Mouse (Mus musculus) bone marrow macrophage, adult 2 months (primary cell): ENCODE results near the gene Arhgef28.

ENCODE experiments used
- CTCF ChIP-seq: IDR thresholded peaks from 2 replicates; pipeline ENCODE4 v1.5.1; 2012; ENCODE audit warnings: low read depth, mild to moderate bottlenecking, low read length, moderate library complexity
- POLR2A ChIP-seq: IDR thresholded peaks from 2 replicates; pipeline ENCODE4 v1.6.1; 2012; ENCODE audit warnings: mild to moderate bottlenecking, low read depth, low read length, borderline replicate concordance

- TF ChIP-seq CTCF (no peak), POLR2A (no peak)
Observed at GRCm38 (mm10) chr13:98171706-98172105, 34.5 kb downstream of the Arhgef28 start.
